Mouse (Mus musculus) erythroid progenitor cell, adult 5-6 weeks (primary cell): Measurements from ENCODE around the gene Kntc1. TPM values are rescaled to one million over a fixed set of nuclear protein-coding genes. Genes with fewer than 3 reads are reported as not detected.

Source experiments
- ATAC-seq: replicated peaks from 2 replicates; pipeline ENCODE4 v1.8.0; 2016; ENCODE audit warnings: moderate number of reproducible peaks, mild to moderate bottlenecking, moderate TSS enrichment, inconsistent platforms; ENCODE audit not compliant: poor library complexity, low FRiP score, severe bottlenecking
- total RNA-seq, 2 experiments: library from RNA; stranded (forward) in 1 of 2; stranded (reverse) in 1 of 2; fragments of 150-400 nt in 1 of 2; fragments of 186-747, 209-891 nt in 1 of 2; gene quantifications; 2 replicates each; pipeline versions ENCODE4 v1.2.3 to v1.2.4; 2015 to 2017; ENCODE audit warnings: low replicate concordance in 2 of 2

The Kntc1 gene
- total RNA-seq, 2 experiments from 2014 or later = 122 to 152 TPM

- no peak for ATAC-seq
Observed at GRCm38 (mm10) chr5:123862374-123863350, 113.1 kb downstream of the Kntc1 start.

- no peak for ATAC-seq
Observed at GRCm38 (mm10) chr5:123863934-123864333, 114.4 kb downstream of the Kntc1 start.

- no peak for ATAC-seq
Observed at GRCm38 (mm10) chr5:123865365-123865764, 115.8 kb downstream of the Kntc1 start, which contains the start of gene Hcar2. Gene Hcar2, minus strand, starts transcription at chr5:123865499.

GRCm38 (mm10) chr5:123866457-123866856, 116.9 kb downstream of the Kntc1 start:
- ATAC-seq = no peak

- ATAC-seq = no peak
Observed at GRCm38 (mm10) chr5:123869615-123870014, 120.1 kb downstream of the Kntc1 start.

Other genes with a start within 250 kb of the Kntc1 start
- not detected in 2 replicates for gene B3gnt4, start 239.3 kb upstream of the Kntc1 start, total RNA-seq (2015; ENCODE audit: low replicate concordance)
- gene B3gnt4, start 239.3 kb upstream of the Kntc1 start, total RNA-seq (2017; ENCODE audit: low replicate concordance) = not detected in 2 replicates
- 13.0 and 28.8 TPM in 2 replicates for gene Diablo, start 225.5 kb upstream of the Kntc1 start, total RNA-seq (2015; ENCODE audit: low replicate concordance)
- gene Diablo, start 225.5 kb upstream of the Kntc1 start, total RNA-seq (2017; ENCODE audit: low replicate concordance) = 27.0 and 49.5 TPM in 2 replicates
- not detected in 2 replicates for gene Gm49027, start 224.2 kb upstream of the Kntc1 start, total RNA-seq (2015; ENCODE audit: low replicate concordance)
- gene Gm49027, start 224.2 kb upstream of the Kntc1 start, total RNA-seq (2017; ENCODE audit: low replicate concordance) = not detected in 2 replicates
- 9.4 and 10.9 TPM in 2 replicates for gene Vps33a, start 176.7 kb upstream of the Kntc1 start, total RNA-seq (2015; ENCODE audit: low replicate concordance)
- 8.2 and 9.4 TPM in 2 replicates for gene Vps33a, start 176.7 kb upstream of the Kntc1 start, total RNA-seq (2017; ENCODE audit: low replicate concordance)
- gene Clip1, start 65.1 kb upstream of the Kntc1 start, total RNA-seq (2015; ENCODE audit: low replicate concordance) = 19.5 and 28.1 TPM in 2 replicates
- gene Clip1, start 65.1 kb upstream of the Kntc1 start, total RNA-seq (2017; ENCODE audit: low replicate concordance) = 15.1 and 21.3 TPM in 2 replicates
- 68.8 and 69.6 TPM in 2 replicates for gene Zcchc8, start 28.6 kb upstream of the Kntc1 start, total RNA-seq (2015; ENCODE audit: low replicate concordance)
- gene Zcchc8, start 28.6 kb upstream of the Kntc1 start, total RNA-seq (2017; ENCODE audit: low replicate concordance) = 120 and 155 TPM in 2 replicates
- gene Rsrc2, start 302 bp upstream of the Kntc1 start, total RNA-seq (2015; ENCODE audit: low replicate concordance) = 112 and 156 TPM in 2 replicates
- gene Rsrc2, start 302 bp upstream of the Kntc1 start, total RNA-seq (2017; ENCODE audit: low replicate concordance) = 185 and 272 TPM in 2 replicates
- gene Hcar2, start 115.8 kb downstream of the Kntc1 start, total RNA-seq (2015; ENCODE audit: low replicate concordance) = 6.5 TPM in 1 of 2 replicates, not detected in the other
- 1.3 and 5.7 TPM in 2 replicates for gene Hcar2, start 115.8 kb downstream of the Kntc1 start, total RNA-seq (2017; ENCODE audit: low replicate concordance)
- not detected in 2 replicates for gene Hcar1, start 130.3 kb downstream of the Kntc1 start, total RNA-seq (2015; ENCODE audit: low replicate concordance)
- not detected in 2 replicates for gene Hcar1, start 130.3 kb downstream of the Kntc1 start, total RNA-seq (2017; ENCODE audit: low replicate concordance)
- gene Denr, start 157.5 kb downstream of the Kntc1 start, total RNA-seq (2015; ENCODE audit: low replicate concordance) = 10.1 and 18.0 TPM in 2 replicates
- gene Denr, start 157.5 kb downstream of the Kntc1 start, total RNA-seq (2017; ENCODE audit: low replicate concordance) = 6.7 and 15.7 TPM in 2 replicates
- gene Gm43518, start 177.7 kb downstream of the Kntc1 start, total RNA-seq (2015; ENCODE audit: low replicate concordance) = not detected in 2 replicates
- gene Gm43518, start 177.7 kb downstream of the Kntc1 start, total RNA-seq (2017; ENCODE audit: low replicate concordance) = not detected in 2 replicates
- gene Ccdc62, start 181.0 kb downstream of the Kntc1 start, total RNA-seq (2015; ENCODE audit: low replicate concordance) = 2.2 and 15.9 TPM in 2 replicates
- 0.39 TPM in 1 of 2 replicates, not detected in the other for gene Ccdc62, start 181.0 kb downstream of the Kntc1 start, total RNA-seq (2017; ENCODE audit: low replicate concordance)
- gene Hip1r, start 223.9 kb downstream of the Kntc1 start, total RNA-seq (2015; ENCODE audit: low replicate concordance) = 0.84 and 2.2 TPM in 2 replicates
- gene Hip1r, start 223.9 kb downstream of the Kntc1 start, total RNA-seq (2017; ENCODE audit: low replicate concordance) = 8.2 and 18.2 TPM in 2 replicates